Comparison of ENCODE assay signal across 18 mouse cellular contexts in genomic region chr3:157880983-157881382, GRCm38 (mm10). TPM values are rescaled to one million over a fixed set of nuclear protein-coding genes. Genes with fewer than 3 reads are reported as not detected.
"Had no signal": no experiment of that assay in that cellular context is flagged by ENCODE, and none has a peak within 500 bp of the region (broad histone marks: within the 10 kb centered on the region; RNA-seq: fewer than 3 reads in every experiment).

No protein-coding gene starts in this region.

- H3K36me3 ChIP-seq: liver, embryonic 13.5 days; liver, embryonic 15.5 days; midbrain, embryonic 13.5 days; midbrain, embryonic 15.5 days; neural tube, embryonic 12.5 days had no signal

- H3K27ac ChIP-seq: liver, embryonic 13.5 days; liver, embryonic 15.5 days; macrophage; midbrain, embryonic 13.5 days; midbrain, embryonic 15.5 days; neural tube, embryonic 12.5 days had no signal

- H3K9ac ChIP-seq: liver, embryonic 13.5 days; liver, embryonic 15.5 days; liver, postnatal 0 days; lung, embryonic 14.5 days; midbrain, embryonic 13.5 days; midbrain, embryonic 15.5 days; neural tube, embryonic 12.5 days had no signal

- H3K4me3 ChIP-seq: liver, embryonic 13.5 days; liver, embryonic 15.5 days; megakaryocyte, embryonic 14.5 days; midbrain, embryonic 13.5 days; midbrain, embryonic 15.5 days; neural tube, embryonic 12.5 days had no signal

- H3K27me3 ChIP-seq: liver, embryonic 13.5 days; liver, embryonic 15.5 days; midbrain, embryonic 13.5 days; midbrain, embryonic 15.5 days; neural tube, embryonic 12.5 days had no signal

- DNase-seq: liver, embryonic 13.5 days; liver, postnatal 0 days; lung, embryonic 14.5 days; right cerebral cortex, adult 18-20 months; right cerebral cortex, postnatal 25 days; right cerebral cortex, postnatal 4 days; spleen, adult 18-20 months; thymus, adult 18-20 months; thymus, postnatal 14 days; thymus, postnatal 36 days had no signal

- H3K4me1 ChIP-seq: liver, embryonic 13.5 days; liver, embryonic 15.5 days; midbrain, embryonic 13.5 days; midbrain, embryonic 15.5 days; neural tube, embryonic 12.5 days had no signal

- ATAC-seq: midbrain, embryonic 13.5 days; midbrain, embryonic 15.5 days had no signal

- H3K9me3 ChIP-seq: liver, embryonic 13.5 days; liver, embryonic 15.5 days; megakaryocyte, embryonic 14.5 days; midbrain, embryonic 13.5 days; midbrain, embryonic 15.5 days; neural tube, embryonic 12.5 days had no signal

- H3K4me2 ChIP-seq: liver, embryonic 11.5 days; liver, embryonic 13.5 days; liver, embryonic 15.5 days; lung, embryonic 14.5 days; midbrain, embryonic 11.5 days; midbrain, embryonic 13.5 days; midbrain, embryonic 15.5 days; neural tube, embryonic 12.5 days had no signal

RNA-seq across cellular contexts. Expression of gene Cth, which starts 43.9 kb away (rescaled TPM):
- polyA plus RNA-seq: macrophage had no signal
